Mouse (Mus musculus) megakaryocyte, adult 5-6 weeks (primary cell): ENCODE data around the gene Akap8l. TPM values are rescaled to one million over a fixed set of nuclear protein-coding genes. Genes with fewer than 3 reads are reported as not detected.
A peak's percentile ranks its signal among the peaks of the same experiment; 100 is the strongest.

Experiments
- ATAC-seq: 2 replicates; pipeline ENCODE4 v1.8.0; 2016; ENCODE audit warnings: mild to moderate bottlenecking, inconsistent platforms; ENCODE audit not compliant: poor library complexity, severe bottlenecking
- total RNA-seq, 2 experiments: library from RNA; stranded (forward) in 1 of 2; stranded (reverse) in 1 of 2; fragments of 153-499, 151-499 nt in 1 of 2; fragments of 221-1000, 200-1000 nt in 1 of 2; gene quantifications; 2 replicates each; pipeline versions ENCODE4 v1.2.3 to v1.2.4; 2015 to 2017

Gene Akap8l
- total RNA-seq, 2 experiments from 2014 or later, result 48.3 to 66.4 TPM

GRCm38 (mm10) chr17:32320597-32321389, 29.6 kb downstream of the Akap8l start, which contains the start of gene Akap8:
TSS of gene Akap8 (minus strand) at chr17:32321238.
- peak; percentile 93 for ATAC-seq

- no peak for ATAC-seq
Measured at GRCm38 (mm10) chr17:32319950-32320349, 30.5 kb downstream of the Akap8l start.

- ATAC-seq, result no peak
Measured at GRCm38 (mm10) chr17:32317708-32318107, 32.7 kb downstream of the Akap8l start.

GRCm38 (mm10) chr17:32317032-32317431, 33.4 kb downstream of the Akap8l start:
- no peak for ATAC-seq

- ATAC-seq, result no peak
Measured at GRCm38 (mm10) chr17:32315560-32315959, 34.8 kb downstream of the Akap8l start.

GRCm38 (mm10) chr17:32313892-32314291, 36.5 kb downstream of the Akap8l start:
- ATAC-seq, result no peak

- ATAC-seq, result no peak
Measured at GRCm38 (mm10) chr17:32312801-32313200, 37.6 kb downstream of the Akap8l start.

- no peak for ATAC-seq
Measured at GRCm38 (mm10) chr17:32307963-32308362, 42.4 kb downstream of the Akap8l start.

GRCm38 (mm10) chr17:32298125-32298524, 52.3 kb downstream of the Akap8l start:
- ATAC-seq, result no peak

- ATAC-seq, result no peak
Measured at GRCm38 (mm10) chr17:32295901-32296300, 54.5 kb downstream of the Akap8l start.

GRCm38 (mm10) chr17:32295160-32295559, 55.2 kb downstream of the Akap8l start:
- ATAC-seq, result no peak

- no peak for ATAC-seq
Measured at GRCm38 (mm10) chr17:32285138-32285670, 65.2 kb downstream of the Akap8l start.

GRCm38 (mm10) chr17:32284262-32285137, 65.9 kb downstream of the Akap8l start, which contains the start of gene Brd4:
TSS of gene Brd4 (minus strand) at chr17:32284722.
- ATAC-seq, result peak; percentile 82

GRCm38 (mm10) chr17:32283771-32284221, 66.6 kb downstream of the Akap8l start:
- peak; percentile 89 for ATAC-seq

- no peak for ATAC-seq
Measured at GRCm38 (mm10) chr17:32283341-32283740, 67.1 kb downstream of the Akap8l start.

- no peak for ATAC-seq
Measured at GRCm38 (mm10) chr17:32281611-32282310, 68.6 kb downstream of the Akap8l start.

GRCm38 (mm10) chr17:32281126-32281525, 69.3 kb downstream of the Akap8l start:
- no peak for ATAC-seq

GRCm38 (mm10) chr17:32280575-32280974, 69.8 kb downstream of the Akap8l start:
- ATAC-seq, result peak; percentile 43

- no peak for ATAC-seq
Measured at GRCm38 (mm10) chr17:32277201-32277600, 73.2 kb downstream of the Akap8l start.

- no peak for ATAC-seq
Measured at GRCm38 (mm10) chr17:32275568-32275967, 74.8 kb downstream of the Akap8l start.
